Mouse (Mus musculus) regulatory T cell (primary cell): ENCODE measurements around the gene Insyn1.

ENCODE experiments used
- in situ Hi-C: fragments of 300-600 bp; cut with MboI, MseI; formaldehyde crosslinking; loops from one replicate; pipeline ENCODE4 v1.15.1; 2025; ENCODE audit warnings: high pct_unique_total_duplicates

Insyn1 gene

DNA sequence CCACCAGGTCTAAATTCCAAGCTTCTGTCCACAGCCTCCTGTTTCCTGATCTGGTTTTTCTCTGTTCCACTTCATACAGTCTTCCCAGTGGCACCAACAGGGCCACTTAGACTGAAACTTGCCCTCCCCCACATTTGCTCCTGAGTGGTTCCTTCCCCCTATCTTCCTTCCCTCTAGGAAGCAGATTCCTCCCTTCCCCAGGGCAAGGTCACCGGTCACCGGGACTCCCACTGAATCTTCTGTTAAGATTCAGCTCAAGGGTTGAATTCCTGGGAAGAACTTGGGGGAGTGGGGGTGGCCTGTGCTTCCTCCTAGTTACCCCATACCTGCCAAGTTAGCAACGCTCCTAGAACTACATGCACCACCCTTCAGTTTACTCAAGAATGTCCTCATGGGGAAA, 1.3 kb upstream of the Insyn1 start:
- in situ Hi-C loops, result no loop called here

DNA sequence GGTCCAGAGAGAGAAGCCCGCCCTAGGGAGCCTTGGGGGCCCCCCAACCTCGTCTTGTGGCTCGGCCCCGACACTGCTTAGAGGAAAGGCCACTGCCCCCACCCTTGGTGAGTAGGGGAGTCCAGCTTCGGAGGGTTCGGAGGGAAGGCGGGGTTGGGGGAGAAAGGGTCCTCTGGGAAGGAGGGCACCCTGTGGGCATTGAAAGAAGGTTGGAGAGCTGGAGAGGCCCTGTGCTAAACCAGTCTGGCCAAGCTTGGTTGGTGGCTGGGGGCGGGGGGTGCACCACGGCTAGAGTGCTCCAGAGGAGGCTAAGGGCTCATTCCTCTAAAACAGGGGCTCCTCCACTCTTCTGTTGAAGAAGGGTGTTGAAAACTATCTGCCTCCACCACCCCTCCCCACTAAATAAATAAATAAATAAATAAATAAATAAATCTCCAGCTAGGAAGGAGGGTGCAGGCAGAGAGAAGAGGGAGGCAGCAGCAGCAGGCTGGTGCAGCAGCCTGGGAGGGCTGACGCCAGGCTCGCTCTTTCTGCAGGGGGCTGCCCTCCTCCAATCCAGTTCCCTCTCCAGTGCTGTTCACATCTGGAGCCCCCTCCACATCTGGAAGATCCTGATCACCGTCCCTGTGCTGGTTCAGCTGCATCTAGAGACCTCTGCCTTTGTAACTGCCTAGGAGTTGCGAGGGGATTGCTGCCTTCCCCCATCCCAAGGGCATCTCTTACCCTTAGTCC, 896 bp downstream of the Insyn1 start:
- in situ Hi-C loops, result no loop called here

- in situ Hi-C loops, result no loop called here
Measured at GRCm38 (mm10) chr9:58489865-58490165, 1.4 kb downstream of the Insyn1 start.

- in situ Hi-C loops, result no loop called here
Measured at GRCm38 (mm10) chr9:58490391-58490790, 2.0 kb downstream of the Insyn1 start.

DNA sequence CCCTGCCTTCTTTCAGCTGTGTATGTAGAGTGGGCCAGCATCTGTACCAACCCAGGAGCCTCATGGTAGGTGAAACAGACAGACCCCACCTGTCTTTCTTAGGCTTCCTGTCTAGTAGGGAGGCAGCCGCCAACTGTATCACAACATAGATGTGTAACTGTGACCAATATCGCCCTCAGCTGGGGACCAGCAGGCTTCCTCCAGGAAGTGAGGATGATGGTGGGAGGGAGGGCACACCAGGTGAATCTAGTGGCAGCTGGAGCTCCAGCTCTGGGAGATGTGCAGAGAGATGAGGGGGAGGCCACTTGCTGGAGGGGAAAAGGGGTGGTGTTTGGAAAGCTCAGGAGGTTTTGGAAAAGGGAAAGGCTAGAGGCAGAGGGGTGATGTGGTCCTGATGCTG, 6.6 kb downstream of the Insyn1 start:
- in situ Hi-C loops, result no loop called here

- in situ Hi-C loops, result no loop called here
Measured at GRCm38 (mm10) chr9:58496470-58497182, 8.2 kb downstream of the Insyn1 start.

DNA sequence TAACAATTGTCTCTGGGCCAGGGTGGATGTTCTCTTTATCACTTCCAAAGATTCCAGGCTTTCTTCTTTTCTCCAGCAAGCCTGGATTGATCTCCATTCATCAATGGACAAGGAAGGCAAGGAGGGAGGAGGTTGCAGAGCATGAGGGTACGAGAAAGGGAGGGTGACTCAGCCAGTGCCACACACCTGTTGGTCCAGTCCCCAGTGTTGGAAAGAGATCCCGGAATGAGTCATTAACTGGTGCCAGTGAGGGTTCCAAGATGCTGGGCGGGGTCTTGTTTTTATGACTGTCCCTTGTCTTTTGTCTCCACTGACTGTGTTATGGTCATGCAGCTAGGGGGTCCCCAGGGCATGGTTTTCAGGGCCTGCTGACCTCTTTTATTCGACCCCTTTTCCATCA, 9.5 kb downstream of the Insyn1 start:
- in situ Hi-C loops, result no loop called here

DNA sequence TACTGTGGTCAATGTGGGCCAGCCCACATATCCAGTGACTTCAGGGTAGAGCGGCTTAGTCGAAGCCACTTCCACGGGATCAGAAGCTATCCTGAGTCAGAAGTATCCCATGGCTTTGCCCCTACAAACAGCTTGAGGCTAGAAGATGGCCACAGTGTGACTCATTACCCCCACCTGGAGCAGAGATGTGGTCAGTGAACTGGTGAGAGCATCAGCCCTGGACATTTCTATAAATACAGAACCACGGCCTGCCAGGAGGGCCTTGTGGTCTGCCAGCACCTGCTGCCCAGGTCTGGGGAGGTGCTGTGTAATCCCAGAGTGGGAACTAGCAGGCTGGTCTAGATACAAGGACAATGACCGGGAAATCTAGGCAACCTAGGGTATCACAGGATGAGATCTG, 12.5 kb downstream of the Insyn1 start:
- in situ Hi-C loops, result no loop called here

GRCm38 (mm10) chr9:58507216-58508005, 19.0 kb downstream of the Insyn1 start:
- in situ Hi-C loops, result no loop called here

DNA sequence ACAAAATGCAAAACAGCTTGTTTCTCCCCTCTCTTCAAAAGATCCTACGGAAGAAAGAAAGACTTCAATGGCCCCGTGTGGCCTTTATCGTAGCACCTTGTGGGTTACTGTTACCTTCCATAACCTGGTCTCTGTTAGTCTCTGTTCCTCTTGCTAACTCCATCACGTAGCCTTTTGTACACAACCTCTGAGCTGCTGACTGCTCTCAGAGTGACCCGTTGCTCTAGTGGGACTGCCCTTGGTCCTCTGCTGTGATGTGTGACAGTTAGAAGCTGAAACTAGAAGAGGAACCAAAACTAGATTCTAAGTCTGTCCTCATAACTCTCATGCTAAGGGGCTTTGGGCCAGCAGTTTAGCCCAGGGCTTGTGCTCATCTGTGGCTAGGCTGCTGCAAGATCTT, 22.0 kb downstream of the Insyn1 start:
- in situ Hi-C loops, result no loop called here

DNA sequence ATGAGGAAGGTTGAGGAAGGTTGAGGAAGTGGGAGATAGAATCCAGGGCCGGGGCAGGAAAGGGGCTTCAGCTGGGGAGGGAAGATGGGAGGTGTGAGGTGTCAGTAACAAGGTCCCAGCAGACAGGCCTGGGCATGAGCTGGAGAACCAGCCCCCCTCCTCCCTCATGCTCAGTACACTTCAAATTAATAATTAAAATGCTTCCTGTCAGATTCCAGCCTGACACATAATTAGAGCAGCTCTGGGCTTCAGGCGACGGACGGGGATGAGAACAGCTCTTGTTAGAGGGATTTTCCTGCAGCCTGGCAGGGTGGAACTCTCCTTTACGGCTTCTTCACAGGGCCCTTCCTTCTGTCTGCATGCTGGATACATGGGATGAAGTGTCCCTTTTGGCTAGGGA, 25.3 kb downstream of the Insyn1 start:
- in situ Hi-C loops, result no loop called here

- in situ Hi-C loops, result no loop called here
Measured at GRCm38 (mm10) chr9:58516480-58516879, 28.1 kb downstream of the Insyn1 start.

GRCm38 (mm10) chr9:58517866-58518750, 29.7 kb downstream of the Insyn1 start:
- in situ Hi-C loops, result no loop called here

GRCm38 (mm10) chr9:58519953-58520352, 31.6 kb downstream of the Insyn1 start:
- in situ Hi-C loops, result no loop called here

DNA sequence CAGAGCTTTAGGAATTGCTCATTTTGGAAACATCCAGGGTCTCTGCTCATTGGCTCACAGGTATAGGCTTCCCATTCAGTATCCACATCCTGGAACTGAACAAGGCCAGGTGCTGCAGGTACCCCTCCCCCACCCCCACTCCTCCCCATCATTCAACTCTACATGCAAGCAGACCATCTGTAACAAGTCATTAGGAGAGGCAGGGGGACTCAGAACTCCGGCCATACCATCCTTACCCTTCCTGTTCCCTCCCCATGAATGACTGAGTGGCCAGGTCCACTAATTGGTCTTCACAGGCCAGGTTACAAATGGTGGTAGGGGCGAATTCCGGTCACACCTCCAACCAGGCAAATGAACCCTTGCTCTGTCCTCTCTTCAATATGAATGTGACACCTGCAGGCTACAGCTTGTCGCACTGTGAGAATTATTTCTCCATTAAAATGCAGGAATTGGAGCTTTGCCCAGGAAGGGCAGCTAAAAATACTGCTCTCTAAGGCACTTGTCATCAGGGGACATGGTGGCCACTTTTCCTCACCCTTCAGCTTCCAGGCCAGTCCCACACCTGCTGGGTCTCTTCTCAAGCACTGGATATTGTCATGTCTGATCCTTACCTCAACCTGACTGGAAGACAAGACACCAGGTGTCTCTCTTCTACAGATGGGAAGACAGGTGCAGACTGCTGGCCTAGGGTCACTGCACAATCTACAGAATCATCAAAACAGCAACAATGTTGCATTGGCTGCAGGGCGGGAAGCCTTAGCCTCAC, 32.6 kb downstream of the Insyn1 start:
- in situ Hi-C loops, result no loop called here

- in situ Hi-C loops, result no loop called here
Measured at GRCm38 (mm10) chr9:58521883-58522423, 33.5 kb downstream of the Insyn1 start.

DNA sequence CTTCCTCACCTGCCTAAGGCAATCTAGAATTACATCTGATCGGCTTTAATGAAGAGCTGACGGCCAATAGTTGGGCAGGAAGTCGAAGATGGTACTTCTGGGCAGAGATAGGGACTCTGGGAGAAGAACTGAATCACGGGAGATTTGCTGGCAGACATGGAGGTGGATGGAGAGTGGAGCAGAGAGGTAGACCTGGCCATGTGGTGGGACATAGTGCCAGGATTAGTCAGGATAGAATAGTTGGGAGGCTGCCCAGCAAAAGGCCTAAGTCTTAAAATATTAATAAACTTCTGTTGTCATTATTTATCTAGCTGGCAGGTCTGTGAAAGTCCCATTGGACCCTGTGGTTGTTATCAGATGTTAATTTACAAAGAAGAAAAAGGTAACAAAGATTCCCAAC, 36.7 kb downstream of the Insyn1 start:
- in situ Hi-C loops, result no loop called here

GRCm38 (mm10) chr9:58527841-58528240, 39.4 kb downstream of the Insyn1 start:
- in situ Hi-C loops, result no loop called here

GRCm38 (mm10) chr9:58530407-58530806, 42.0 kb downstream of the Insyn1 start:
- in situ Hi-C loops, result no loop called here

- in situ Hi-C loops, result no loop called here
Measured at GRCm38 (mm10) chr9:58532236-58532635, 43.8 kb downstream of the Insyn1 start.

GRCm38 (mm10) chr9:58533322-58533721, 44.9 kb downstream of the Insyn1 start:
- in situ Hi-C loops, result no loop called here
